Mouse (Mus musculus) spleen, adult 2 months (tissue): ENCODE results near the gene Dppa3.

ENCODE experiments used
- CTCF ChIP-seq: fragments of 200-500 bp; IDR thresholded peaks from 2 replicates; pipeline ENCODE4 v1.5.1; 2011; ENCODE audit warnings: mild to moderate bottlenecking, inconsistent platforms; ENCODE audit not compliant: insufficient read depth, insufficient read length, insufficient replicate concordance; ENCODE audit errors: extremely low read depth
- POLR2A ChIP-seq: fragments of 200-500 bp; IDR thresholded peaks from 2 replicates; pipeline ENCODE4 v1.6.1; 2011; ENCODE audit warnings: low read depth, low read length, inconsistent platforms

- TF ChIP-seq CTCF (no peak), POLR2A (no peak)
These were observed 31.4 kb downstream of the Dppa3 start for GRCm38 (mm10) chr6:122657630-122658029.
